Mouse (Mus musculus) embryonic facial prominence, embryonic 14.5 days (tissue): Measurements from ENCODE around the gene Erp44. TPM values are rescaled to one million over a fixed set of nuclear protein-coding genes. Genes with fewer than 3 reads are reported as not detected.

ENCODE experiments used
- ATAC-seq: fragments of 200-750 bp; cut with Nextera tagmentation; 2 replicates; pipeline ENCODE4 v1.8.0; 2017; ENCODE audit warnings: low read depth, moderate number of reproducible peaks, moderate TSS enrichment
- DNase-seq: peaks from one replicate; pipeline ENCODE4 v3.0.0-alpha.2; 2015; ENCODE audit warnings: low spot score
- H3K27ac ChIP-seq: fragments of 300-500 bp; sonication (generic); replicated peaks from 2 replicates; pipeline ENCODE4 v1.5.1; 2014; ENCODE audit warnings: low read depth, mild to moderate bottlenecking, low read length, moderate library complexity
- H3K27me3 ChIP-seq: fragments of 300-500 bp; sonication (generic); replicated peaks from 2 replicates; pipeline ENCODE4 v1.6.1; 2014; ENCODE audit warnings: low read length; ENCODE audit not compliant: control insufficient read depth, insufficient read depth
- H3K36me3 ChIP-seq: fragments of 300-500 bp; sonication (generic); 2 replicates; pipeline ENCODE4 v1.6.1; 2014; ENCODE audit warnings: low read length, mixed read lengths; ENCODE audit not compliant: control insufficient read depth, insufficient read depth
- H3K4me1 ChIP-seq: fragments of 300-500 bp; sonication (generic); 2 replicates; pipeline ENCODE4 v1.6.1; 2014; ENCODE audit warnings: antibody characterized with exemption, low read length; ENCODE audit not compliant: control insufficient read depth, insufficient read depth
- H3K4me2 ChIP-seq: fragments of 300-500 bp; sonication (generic); 2 replicates; pipeline ENCODE4 v1.6.1; 2014; ENCODE audit warnings: low read depth, mild to moderate bottlenecking, low read length, moderate library complexity, mixed read lengths
- H3K4me3 ChIP-seq: fragments of 300-500 bp; sonication (generic); 2 replicates; pipeline ENCODE4 v1.5.1; 2014; ENCODE audit warnings: low read depth, mild to moderate bottlenecking, low read length
- H3K9ac ChIP-seq: fragments of 300-500 bp; sonication (generic); 2 replicates; pipeline ENCODE4 v1.6.1; 2014; ENCODE audit warnings: low read depth, mild to moderate bottlenecking, low read length, moderate library complexity, mixed read lengths
- H3K9me3 ChIP-seq: fragments of 300-500 bp; sonication (generic); 2 replicates; pipeline ENCODE4 v1.6.1; 2016; ENCODE audit warnings: low read length; ENCODE audit not compliant: control insufficient read depth
- WGBS: fragments of 180-500 bp; shearing (Covaris S2); extraction: QIAGEN DNeasy Blood & Tissue Kit; methylation state at CpG from one replicate; pipeline ENCODE4 v1.1.7; 2014; 5-methylcytosine and 5-hydroxymethylcytosine counted together
- polyA plus RNA-seq: library from polyadenylated mRNA; unstranded; fragments of >200 nt; fragmentation: Nextera tagmentation; extraction: Ambion mirVana; gene quantifications from 2 replicates; pipeline ENCODE4 v1.2.1, GENCODE M21; 2014

Gene Erp44
- 82.0 and 84.1 TPM in 2 replicates for polyA plus RNA-seq

GRCm38 (mm10) chr4:48279498-48280134, at the start of gene Erp44, which contains the start of gene Invs:
TSS of gene Erp44 (minus strand) at chr4:48279558.
TSS of gene Invs (plus strand) at chr4:48279760.
- H3K27me3 ChIP-seq = no peaks in the 10 kb centered on the region
- H3K4me3 ChIP-seq = peak within 1 kb of the TSS; percentile 86
- peaks cover under 1% of the 10 kb centered on the region; the same call in 1 of the 2 replicates for H3K36me3 ChIP-seq
- peak within 1 kb of the TSS; percentile 78 for H3K4me2 ChIP-seq
- H3K27ac ChIP-seq = peak within 1 kb of the TSS; percentile 81
- H3K9me3 ChIP-seq = no peaks in the 10 kb centered on the region
- peak within 1 kb of the TSS; percentile 87 for H3K9ac ChIP-seq
- H3K4me1 ChIP-seq = peaks cover 7% of the 10 kb centered on the region; the same call in 1 of the 2 replicates
- DNase-seq (peak; percentile 99), ATAC-seq (peak; percentile 100)
- 0% methylated on average over 32 of the region's 41 CpGs for WGBS

- Histone ChIP-seq H3K4me2 (no peak overlapping the region), H3K4me1 (no peaks in the 10 kb centered on the region), H3K9me3 (no peaks in the 10 kb centered on the region), H3K36me3 (no peaks in the 10 kb centered on the region), H3K27ac (no peak overlapping the region), H3K4me3 (no peak overlapping the region), H3K9ac (no peak overlapping the region), H3K27me3 (no peaks in the 10 kb centered on the region)
- no peak for ATAC-seq
- 70% methylated on average over 2 of the region's 2 CpGs for WGBS
- DNase-seq = no peak
Observed at GRCm38 (mm10) chr4:48328042-48328441, 48.7 kb upstream of the Erp44 start.

- no peak overlapping the region for H3K4me3 ChIP-seq
- ATAC-seq = no peak
- DNase-seq = no peak
- no peak overlapping the region for H3K4me2 ChIP-seq
- no peaks in the 10 kb centered on the region for H3K36me3 ChIP-seq
- no peaks in the 10 kb centered on the region for H3K4me1 ChIP-seq
- H3K27ac ChIP-seq = no peak overlapping the region
- no peaks in the 10 kb centered on the region for H3K9me3 ChIP-seq
- no peaks in the 10 kb centered on the region for H3K27me3 ChIP-seq
- H3K9ac ChIP-seq = no peak overlapping the region
Observed at GRCm38 (mm10) chr4:48327192-48327591, 47.8 kb upstream of the Erp44 start.

- H3K4me1 ChIP-seq = peaks cover 4% of the 10 kb centered on the region; the same call in 1 of the 2 replicates
- no peak overlapping the region for H3K4me3 ChIP-seq
- H3K36me3 ChIP-seq = no peaks in the 10 kb centered on the region
- H3K27me3 ChIP-seq = no peaks in the 10 kb centered on the region
- WGBS = 63% methylated on average over 1 of the region's 1 CpGs
- no peaks in the 10 kb centered on the region for H3K9me3 ChIP-seq
- H3K27ac ChIP-seq = no peak overlapping the region
- no peak overlapping the region for H3K4me2 ChIP-seq
- ATAC-seq = no peak
- H3K9ac ChIP-seq = no peak overlapping the region
- no peak for DNase-seq
Observed at GRCm38 (mm10) chr4:48322095-48322494, 42.7 kb upstream of the Erp44 start.

- H3K4me3 ChIP-seq = no peak overlapping the region
- DNase-seq (peak; percentile 54), ATAC-seq (no peak)
- H3K4me1 ChIP-seq = peaks cover 4% of the 10 kb centered on the region; the same call in 1 of the 2 replicates
- H3K9me3 ChIP-seq = no peaks in the 10 kb centered on the region
- H3K27me3 ChIP-seq = no peaks in the 10 kb centered on the region
- no peak overlapping the region for H3K9ac ChIP-seq
- 66% methylated on average over 1 of the region's 1 CpGs for WGBS
- no peak overlapping the region for H3K27ac ChIP-seq
- H3K4me2 ChIP-seq = no peak overlapping the region
- no peaks in the 10 kb centered on the region for H3K36me3 ChIP-seq
Observed at GRCm38 (mm10) chr4:48321276-48321675, 41.9 kb upstream of the Erp44 start.

GRCm38 (mm10) chr4:48316036-48316435, 36.7 kb upstream of the Erp44 start:
- no peaks in the 10 kb centered on the region for H3K36me3 ChIP-seq
- DNase-seq (no peak), ATAC-seq (no peak)
- no peaks in the 10 kb centered on the region for H3K27me3 ChIP-seq
- no peak overlapping the region for H3K9ac ChIP-seq
- H3K4me1 ChIP-seq = peaks cover 2% of the 10 kb centered on the region; the same call in 1 of the 2 replicates
- H3K27ac ChIP-seq = no peak overlapping the region
- H3K4me3 ChIP-seq = no peak overlapping the region
- 88% methylated on average over 3 of the region's 3 CpGs for WGBS
- no peak overlapping the region for H3K4me2 ChIP-seq
- no peaks in the 10 kb centered on the region for H3K9me3 ChIP-seq

GRCm38 (mm10) chr4:48314814-48315213, 35.5 kb upstream of the Erp44 start:
- H3K4me2 ChIP-seq = no peak overlapping the region
- H3K36me3 ChIP-seq = no peaks in the 10 kb centered on the region; the same call in 1 of the 2 replicates
- ATAC-seq (no peak), DNase-seq (no peak)
- H3K4me3 ChIP-seq = no peak overlapping the region
- no peaks in the 10 kb centered on the region for H3K27me3 ChIP-seq
- no peak overlapping the region for H3K9ac ChIP-seq
- no peak overlapping the region for H3K27ac ChIP-seq
- 81% methylated on average over 3 of the region's 3 CpGs for WGBS
- H3K4me1 ChIP-seq = no peaks in the 10 kb centered on the region
- no peaks in the 10 kb centered on the region for H3K9me3 ChIP-seq

- no peak; the same call in 1 of the 2 replicates for ATAC-seq
- H3K36me3 ChIP-seq = peaks cover 14% of the 10 kb centered on the region
- H3K27ac ChIP-seq = no peak overlapping the region
- H3K4me2 ChIP-seq = no peak overlapping the region
- WGBS = 79% methylated on average over 5 of the region's 5 CpGs
- no peak overlapping the region for H3K4me3 ChIP-seq
- no peaks in the 10 kb centered on the region for H3K4me1 ChIP-seq
- no peaks in the 10 kb centered on the region for H3K9me3 ChIP-seq
- no peaks in the 10 kb centered on the region for H3K27me3 ChIP-seq
- peak; percentile 5 for DNase-seq
- H3K9ac ChIP-seq = no peak overlapping the region
Observed at GRCm38 (mm10) chr4:48287086-48287757, 7.9 kb upstream of the Erp44 start.
